Mouse (Mus musculus) embryonic fibroblast, embryonic 13.5 days (primary cell): ENCODE data around the gene Uggt1.

ENCODE experiments used
- CTCF ChIP-seq: IDR thresholded peaks from 2 replicates; pipeline ENCODE4 v1.5.1; 2011; ENCODE audit warnings: mild to moderate bottlenecking, control low read depth, low read length, moderate library complexity, borderline replicate concordance; ENCODE audit not compliant: insufficient read depth
- POLR2A ChIP-seq: IDR thresholded peaks from 2 replicates; pipeline ENCODE4 v1.6.1; 2011; ENCODE audit warnings: low read depth, mild to moderate bottlenecking, control low read depth, low read length, moderate library complexity

DNA sequence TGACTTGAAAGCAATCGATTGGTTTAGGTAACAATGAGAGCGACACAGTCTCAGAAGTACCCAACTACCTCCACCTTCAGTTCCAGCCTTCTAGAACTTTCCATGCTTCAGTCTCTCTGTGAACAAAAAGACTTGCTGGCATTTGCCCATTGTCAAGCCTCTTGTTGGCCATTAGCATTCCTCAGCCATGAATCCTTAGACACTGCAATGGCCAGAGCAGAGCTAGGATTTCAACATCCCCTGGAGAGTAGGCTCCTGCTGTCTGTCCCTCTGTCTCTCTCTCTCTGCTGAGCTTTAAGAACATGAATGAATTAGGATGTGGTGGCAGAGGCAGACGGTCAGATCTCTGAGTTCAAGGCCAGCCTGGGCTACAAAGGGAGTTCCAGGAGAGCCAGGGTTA, 36.4 kb upstream of the Uggt1 start:
- TF ChIP-seq POLR2A: no peak
- no peak for TF ChIP-seq CTCF
